Mouse (Mus musculus): ENCODE data around the gene Mia2.

- TF ChIP-seq CTCF (IDR thresholded peaks at IDR 0.05; ENCODE audit: insufficient read depth, low read length) (no peak), POLR2A (IDR thresholded peaks at IDR 0.05; ENCODE audit: borderline replicate concordance, extremely low read depth, low read depth, low read length) (no peak)
Observed at GRCm38 (mm10) chr12:59074052-59074451, 21.5 kb upstream of the Mia2 start.
